Mouse (Mus musculus): ENCODE results near the gene Galntl5. TPM values are rescaled to one million over a fixed set of nuclear protein-coding genes. Genes with fewer than 3 reads are reported as not detected.

Gene Galntl5
- polyA plus RNA-seq, 1 experiment, result not detected

GRCm38 (mm10) chr5:25243101-25243500 lies 61.8 kb downstream of the Galntl5 start:
- H3K27ac ChIP-seq (ENCODE audit: insufficient read depth, low read length), result no peak overlapping the region
- no peaks in the 10 kb centered on the region for H3K4me1 ChIP-seq (ENCODE audit: control insufficient read depth, insufficient read depth, low read length)
- no peak overlapping the region for H3K4me3 ChIP-seq (ENCODE audit: insufficient read depth, low read length)
- TF ChIP-seq CTCF (IDR thresholded peaks at IDR 0.05; ENCODE audit: extremely low read depth, insufficient read depth, low read length) (no peak), POLR2A (IDR thresholded peaks at IDR 0.05; ENCODE audit: extremely low read depth, insufficient read depth, low read length) (no peak)

GRCm38 (mm10) chr5:25245806-25246472 lies 64.7 kb downstream of the Galntl5 start:
- H3K4me1 ChIP-seq (ENCODE audit: control insufficient read depth, insufficient read depth, low read length), result no peaks in the 10 kb centered on the region
- TF ChIP-seq CTCF (IDR thresholded peaks at IDR 0.05; ENCODE audit: extremely low read depth, insufficient read depth, low read length) (no peak), POLR2A (IDR thresholded peaks at IDR 0.05; ENCODE audit: extremely low read depth, insufficient read depth, low read length) (no peak)
- no peak overlapping the region for H3K27ac ChIP-seq (ENCODE audit: insufficient read depth, low read length)
- H3K4me3 ChIP-seq (ENCODE audit: insufficient read depth, low read length), result no peak overlapping the region

- no peak for TF ChIP-seq POLR2A (IDR thresholded peaks at IDR 0.05; ENCODE audit: extremely low read depth, insufficient read depth, low read length)
- no peak for TF ChIP-seq CTCF (IDR thresholded peaks at IDR 0.05; ENCODE audit: extremely low read depth, insufficient read depth, low read length)
- H3K27ac ChIP-seq (ENCODE audit: insufficient read depth, low read length), result no peak overlapping the region
- no peaks in the 10 kb centered on the region for H3K4me1 ChIP-seq (ENCODE audit: control insufficient read depth, insufficient read depth, low read length)
- no peak overlapping the region for H3K4me3 ChIP-seq (ENCODE audit: insufficient read depth, low read length)
Measured at GRCm38 (mm10) chr5:25246473-25246865, 65.2 kb downstream of the Galntl5 start.

- no peak for TF ChIP-seq CTCF (IDR thresholded peaks at IDR 0.05; ENCODE audit: extremely low read depth, insufficient read depth, low read length)
- no peak for TF ChIP-seq POLR2A (IDR thresholded peaks at IDR 0.05; ENCODE audit: extremely low read depth, insufficient read depth, low read length)
- H3K4me3 ChIP-seq (ENCODE audit: insufficient read depth, low read length), result no peak overlapping the region
- H3K4me1 ChIP-seq (ENCODE audit: control insufficient read depth, insufficient read depth, low read length), result no peaks in the 10 kb centered on the region
- no peak overlapping the region for H3K27ac ChIP-seq (ENCODE audit: insufficient read depth, low read length)
Measured at GRCm38 (mm10) chr5:25247036-25247435, 65.8 kb downstream of the Galntl5 start.

- Histone ChIP-seq H3K4me3 (ENCODE audit: insufficient read depth, low read length) (no peak overlapping the region), H3K27ac (ENCODE audit: insufficient read depth, low read length) (no peak overlapping the region), H3K4me1 (ENCODE audit: control insufficient read depth, insufficient read depth, low read length) (no peaks in the 10 kb centered on the region)
- no peak for TF ChIP-seq CTCF (IDR thresholded peaks at IDR 0.05; ENCODE audit: extremely low read depth, insufficient read depth, low read length)
- TF ChIP-seq POLR2A (IDR thresholded peaks at IDR 0.05; ENCODE audit: extremely low read depth, insufficient read depth, low read length), result no peak
Measured at GRCm38 (mm10) chr5:25252423-25252822, 71.2 kb downstream of the Galntl5 start.

- Histone ChIP-seq H3K4me1 (ENCODE audit: control insufficient read depth, insufficient read depth, low read length) (no peaks in the 10 kb centered on the region), H3K27ac (ENCODE audit: insufficient read depth, low read length) (no peak overlapping the region), H3K4me3 (ENCODE audit: insufficient read depth, low read length) (no peak overlapping the region)
- no peak for TF ChIP-seq POLR2A (IDR thresholded peaks at IDR 0.05; ENCODE audit: extremely low read depth, insufficient read depth, low read length)
- no peak for TF ChIP-seq CTCF (IDR thresholded peaks at IDR 0.05; ENCODE audit: extremely low read depth, insufficient read depth, low read length)
Measured at GRCm38 (mm10) chr5:25252825-25253544, 71.7 kb downstream of the Galntl5 start.

- Histone ChIP-seq H3K27ac (ENCODE audit: insufficient read depth, low read length) (no peak overlapping the region), H3K4me1 (ENCODE audit: control insufficient read depth, insufficient read depth, low read length) (no peaks in the 10 kb centered on the region), H3K4me3 (ENCODE audit: insufficient read depth, low read length) (no peak overlapping the region)
- TF ChIP-seq CTCF (IDR thresholded peaks at IDR 0.05; ENCODE audit: extremely low read depth, insufficient read depth, low read length) (no peak), POLR2A (IDR thresholded peaks at IDR 0.05; ENCODE audit: extremely low read depth, insufficient read depth, low read length) (no peak)
Measured at GRCm38 (mm10) chr5:25254491-25254890, 73.2 kb downstream of the Galntl5 start.

GRCm38 (mm10) chr5:25256686-25257085 lies 75.4 kb downstream of the Galntl5 start:
- H3K27ac ChIP-seq (ENCODE audit: insufficient read depth, low read length), result no peak overlapping the region
- TF ChIP-seq POLR2A (IDR thresholded peaks at IDR 0.05; ENCODE audit: extremely low read depth, insufficient read depth, low read length) (no peak), CTCF (IDR thresholded peaks at IDR 0.05; ENCODE audit: extremely low read depth, insufficient read depth, low read length) (no peak)
- no peaks in the 10 kb centered on the region for H3K4me1 ChIP-seq (ENCODE audit: control insufficient read depth, insufficient read depth, low read length)
- H3K4me3 ChIP-seq (ENCODE audit: insufficient read depth, low read length), result no peak overlapping the region

- Histone ChIP-seq H3K4me3 (ENCODE audit: insufficient read depth, low read length) (no peak overlapping the region), H3K4me1 (ENCODE audit: control insufficient read depth, insufficient read depth, low read length) (no peaks in the 10 kb centered on the region), H3K27ac (ENCODE audit: insufficient read depth, low read length) (no peak overlapping the region)
- TF ChIP-seq POLR2A (IDR thresholded peaks at IDR 0.05; ENCODE audit: extremely low read depth, insufficient read depth, low read length) (no peak), CTCF (IDR thresholded peaks at IDR 0.05; ENCODE audit: extremely low read depth, insufficient read depth, low read length) (no peak)
Measured at GRCm38 (mm10) chr5:25261452-25261851, 80.2 kb downstream of the Galntl5 start.

- Histone ChIP-seq H3K27ac (ENCODE audit: insufficient read depth, low read length) (no peak overlapping the region), H3K4me3 (ENCODE audit: insufficient read depth, low read length) (no peak overlapping the region), H3K4me1 (ENCODE audit: control insufficient read depth, insufficient read depth, low read length) (no peaks in the 10 kb centered on the region)
- TF ChIP-seq POLR2A (IDR thresholded peaks at IDR 0.05; ENCODE audit: extremely low read depth, insufficient read depth, low read length) (no peak), CTCF (IDR thresholded peaks at IDR 0.05; ENCODE audit: extremely low read depth, insufficient read depth, low read length) (no peak)
Measured at GRCm38 (mm10) chr5:25262266-25262665, 81.0 kb downstream of the Galntl5 start.
